In genomic region chr1:167002486-167002850, GRCm38 (mm10) we compare ENCODE assay signal across 9 mouse cellular contexts. TPM values are rescaled to one million over a fixed set of nuclear protein-coding genes. Genes with fewer than 3 reads are reported as not detected.
DNase-seq lines count a peak whose midpoint lies in the region; ATAC-seq and TF ChIP-seq lines count a peak whose summit lies in the region.
"Had no signal": no experiment of that assay in that cellular context is flagged by ENCODE, and none has a peak within 500 bp of the region (broad histone marks: within the 10 kb centered on the region; RNA-seq: fewer than 3 reads in every experiment).

No protein-coding gene starts in this region.

- no peak overlapping the region for H3K9ac ChIP-seq in intestine, postnatal 0 days (ENCODE audit: low read depth, low read length)
- no peak overlapping the region for H3K9ac ChIP-seq in liver, embryonic 15.5 days
- H3K9ac ChIP-seq in neural tube, embryonic 12.5 days: peak overlapping the region; percentile 90

- no peaks in the 10 kb centered on the region for H3K4me1 ChIP-seq in intestine, postnatal 0 days (replicated peaks; ENCODE audit: control insufficient read depth, insufficient read depth, low read length)
- H3K4me1 ChIP-seq in liver, embryonic 15.5 days (replicated peaks): peaks cover 3% of the 10 kb centered on the region; the same call in 1 of the 2 replicates
- peaks cover 24% of the 10 kb centered on the region; the same call in 1 of the 2 replicates for H3K4me1 ChIP-seq in neural tube, embryonic 12.5 days

- WGBS in intestine, postnatal 0 days: 2% methylated on average over 19 of the region's 19 CpGs
- 1% methylated on average over 19 of the region's 19 CpGs for WGBS in liver, embryonic 15.5 days (ENCODE audit: insufficient replicate concordance)
- WGBS in neural tube, embryonic 12.5 days: 1% methylated on average over 19 of the region's 19 CpGs

- no peaks in the 10 kb centered on the region for H3K9me3 ChIP-seq in intestine, postnatal 0 days (ENCODE audit: control insufficient read depth)
- no peaks in the 10 kb centered on the region for H3K9me3 ChIP-seq in liver, embryonic 15.5 days (replicated peaks)
- no peaks in the 10 kb centered on the region for H3K9me3 ChIP-seq in neural tube, embryonic 12.5 days

- H3K27ac ChIP-seq in intestine, postnatal 0 days (ENCODE audit: low read depth, low read length): no peak overlapping the region
- H3K27ac ChIP-seq in liver, embryonic 15.5 days (replicated peaks): no peak overlapping the region
- H3K27ac ChIP-seq in neural tube, embryonic 12.5 days: no peak overlapping the region

- H3K4me2 ChIP-seq in intestine, postnatal 0 days (replicated peaks; ENCODE audit: low read depth): peak overlapping the region; percentile 97
- H3K4me2 ChIP-seq in liver, embryonic 15.5 days: peak overlapping the region; percentile 76; the same call in 1 of the 2 replicates
- H3K4me2 ChIP-seq in neural tube, embryonic 12.5 days (replicated peaks): peak overlapping the region; percentile 84

- ATAC-seq in intestine, postnatal 0 days: no peak
- no peak for ATAC-seq in liver, embryonic 15.5 days (ENCODE audit: insufficient read depth)
- ATAC-seq in neural tube, embryonic 12.5 days (ENCODE audit: low FRiP score, low read depth): no peak

- peak; percentile 25 to 45 for DNase-seq in left cerebral cortex, adult 18-20 months (ENCODE audit: low spot score in 2 of 2)
- DNase-seq in left cerebral cortex, adult 9 months (ENCODE audit: low spot score in 2 of 2): no peak
- DNase-seq in embryo, embryonic 10.5 days (ENCODE audit: low spot score): peak; percentile 82
- DNase-seq in heart, adult 11 months: peak; percentile 97
- peak; percentile 26 to 45 for DNase-seq in urinary bladder, postnatal 36 days (ENCODE audit: low spot score in 2 of 2)

- H3K36me3 ChIP-seq in intestine, postnatal 0 days (ENCODE audit: control insufficient read depth, insufficient read depth): no peaks in the 10 kb centered on the region
- H3K36me3 ChIP-seq in liver, embryonic 15.5 days (replicated peaks): no peaks in the 10 kb centered on the region
- H3K36me3 ChIP-seq in neural tube, embryonic 12.5 days: no peaks in the 10 kb centered on the region

- peak; percentile 56 for TF ChIP-seq CTCF in intestine, postnatal 0 days (IDR thresholded peaks at IDR 0.05; ENCODE audit: low read depth)

- peaks cover 32% of the 10 kb centered on the region for H3K27me3 ChIP-seq in intestine, postnatal 0 days (replicated peaks; ENCODE audit: control insufficient read depth, insufficient read depth, low read length)
- peaks cover 54% of the 10 kb centered on the region for H3K27me3 ChIP-seq in liver, embryonic 15.5 days
- H3K27me3 ChIP-seq in neural tube, embryonic 12.5 days (replicated peaks): peaks cover 15% of the 10 kb centered on the region

- peak overlapping the region; percentile 69 for H3K4me3 ChIP-seq in intestine, postnatal 0 days (ENCODE audit: low read depth, low read length)
- H3K4me3 ChIP-seq in liver, embryonic 15.5 days (replicated peaks): peak overlapping the region; percentile 62; the same call in 1 of the 2 replicates
- peak overlapping the region; percentile 91 for H3K4me3 ChIP-seq in neural tube, embryonic 12.5 days

RNA-seq across cellular contexts. Expression of gene Fam78b, which starts 1.3 kb away (rescaled TPM):
- total RNA-seq in left cerebral cortex, adult 18-20 months (2021): 10 to 100 TPM; 29.4 to 29.7 TPM
- 0.43 and 0.72 TPM in 2 replicates for polyA plus RNA-seq in intestine, postnatal 0 days (2015; fragmentation: Nextera tagmentation; extraction: Ambion mirVana)
- polyA plus RNA-seq in liver, embryonic 15.5 days (2015; fragmentation: Nextera tagmentation; extraction: Ambion mirVana): 0.06 and 0.08 TPM in 2 replicates
- polyA plus RNA-seq in neural tube, embryonic 12.5 days (2016; fragmentation: Nextera tagmentation; extraction: Ambion mirVana): 13.7 and 17.4 TPM in 2 replicates
- total RNA-seq: CH12.LX had no signal

Comparison
In these comparisons a context has a peak if more than half of its experiments do, and no peak if none do; other contexts are left out.
1. DNase-seq: peak in left cerebral cortex, adult 18-20 months (2 of 2), embryo, embryonic 10.5 days (single experiment), heart, adult 11 months (single experiment) and urinary bladder, postnatal 36 days (2 of 2); none in left cerebral cortex, adult 9 months (0 of 2).
2. Peak in every context shown above with its lines, with median percentiles within 50 percentile points of each other: H3K4me2 ChIP-seq and H3K4me3 ChIP-seq.